Mouse (Mus musculus) midbrain, postnatal 0 days (tissue): Measurements from ENCODE around the gene Cab39l. TPM values are rescaled to one million over a fixed set of nuclear protein-coding genes. Genes with fewer than 3 reads are reported as not detected.
A peak's percentile ranks its signal among the peaks of the same experiment; 100 is the strongest.
"Not testable (repeated sequence)": the region's sequence is repeated elsewhere in the genome, so short reads cannot be mapped to it uniquely, and the experiment has no call there.

Experiments
- ATAC-seq: fragments of 200-750 bp; cut with Nextera tagmentation; 2 replicates; pipeline ENCODE4 v1.8.0; 2017; ENCODE audit warnings: moderate number of reproducible peaks, mild to moderate bottlenecking, moderate TSS enrichment, moderate library complexity; ENCODE audit not compliant: low FRiP score
- DNase-seq: peaks from one replicate; pipeline ENCODE4 v3.0.0-alpha.2; 2015; ENCODE audit warnings: low spot score
- H3K27ac ChIP-seq: fragments of 300-500 bp; sonication (generic); 2 replicates; pipeline ENCODE4 v1.5.1; 2014; ENCODE audit warnings: low read depth, mild to moderate bottlenecking, low read length, mixed read lengths
- H3K27me3 ChIP-seq: fragments of 300-500 bp; sonication (generic); 2 replicates; pipeline ENCODE4 v1.6.1; 2014; ENCODE audit warnings: low read length, control low read depth, mixed read lengths; ENCODE audit not compliant: insufficient read depth
- H3K36me3 ChIP-seq: fragments of 300-500 bp; sonication (generic); 2 replicates; pipeline ENCODE4 v1.6.1; 2014; ENCODE audit warnings: low read length, control low read depth, mixed read lengths; ENCODE audit not compliant: insufficient read depth
- H3K4me1 ChIP-seq: fragments of 300-500 bp; sonication (generic); 2 replicates; pipeline ENCODE4 v1.6.1; 2014; ENCODE audit warnings: mild to moderate bottlenecking, control low read depth, antibody characterized with exemption, low read length, mixed read lengths; ENCODE audit not compliant: insufficient read depth
- H3K4me2 ChIP-seq: fragments of 300-500 bp; sonication (generic); 2 replicates; pipeline ENCODE4 v1.6.1; 2014; ENCODE audit warnings: low read depth, mild to moderate bottlenecking, low read length, mixed read lengths; ENCODE audit not compliant: poor library complexity, severe bottlenecking
- H3K4me3 ChIP-seq: fragments of 300-500 bp; sonication (generic); 2 replicates; pipeline ENCODE4 v1.5.1; 2014; ENCODE audit warnings: low read depth, mild to moderate bottlenecking, low read length, moderate library complexity
- H3K9ac ChIP-seq: fragments of 300-500 bp; sonication (generic); replicated peaks from 2 replicates; pipeline ENCODE4 v1.6.1; 2014; ENCODE audit warnings: mild to moderate bottlenecking, low read length, moderate library complexity, mixed read lengths; ENCODE audit not compliant: poor library complexity, severe bottlenecking
- H3K9me3 ChIP-seq: fragments of 300-500 bp; sonication (generic); 2 replicates; pipeline ENCODE4 v1.6.1; 2016; ENCODE audit warnings: low read length, control low read depth
- CTCF ChIP-seq: IDR thresholded peaks from 2 replicates; pipeline ENCODE4 v1.5.1; 2016; ENCODE audit warnings: antibody characterized with exemption, mild to moderate bottlenecking
- WGBS: fragments of 180-500 bp; shearing (Covaris S2); extraction: QIAGEN DNeasy Blood & Tissue Kit; methylation state at CpG from one replicate; pipeline ENCODE4 v1.1.7; 2014; 5-methylcytosine and 5-hydroxymethylcytosine counted together
- polyA plus RNA-seq: library from polyadenylated mRNA; unstranded; fragments of >200 nt; fragmentation: Nextera tagmentation; extraction: Ambion mirVana; gene quantifications from 2 replicates; pipeline ENCODE4 v1.2.1, GENCODE M21; 2015
- total RNA-seq: library from RNA; depleted of rRNA; stranded (reverse); fragments of >200 nt; gene quantifications from 2 replicates; pipeline ENCODE4 v1.2.3, GENCODE M21; 2014

Gene Cab39l
- total and polyA plus RNA-seq, 2 experiments from 2014 or later: 15.1 to 26.5 TPM

DNA sequence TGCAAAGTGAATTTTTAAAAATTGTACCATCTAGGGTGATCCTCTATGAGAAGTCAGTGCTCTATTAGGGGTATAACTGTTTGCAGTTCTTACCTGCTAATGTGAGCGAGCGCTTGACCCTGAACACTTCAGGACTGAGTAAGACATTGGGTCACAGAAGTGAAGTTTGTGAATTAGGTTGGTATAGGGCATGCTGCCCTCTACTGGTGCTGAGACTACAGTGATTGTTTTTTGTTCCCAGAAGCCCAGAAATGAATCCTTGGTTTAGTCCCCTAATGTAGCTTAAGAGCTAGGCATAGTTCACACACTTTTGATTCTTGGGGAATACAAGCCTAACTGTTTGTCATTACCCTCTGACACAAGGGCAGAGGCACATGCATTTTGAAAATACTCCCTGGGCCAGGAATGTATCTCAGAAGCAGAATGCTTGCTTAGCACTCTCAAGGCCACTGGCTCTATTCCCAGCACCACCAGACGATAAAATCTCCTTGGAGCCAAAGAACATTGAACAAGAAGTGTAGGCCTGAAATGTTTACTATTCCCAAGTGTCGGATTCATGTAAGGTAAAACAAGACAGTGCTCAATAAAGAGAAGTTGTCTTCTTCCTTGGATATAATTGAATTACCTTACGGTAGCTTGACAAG is 163.4 kb downstream of the Cab39l start:
- no peak overlapping the region for H3K27ac ChIP-seq
- no peak overlapping the region for H3K9ac ChIP-seq
- H3K4me2 ChIP-seq: no peak overlapping the region
- no peaks in the 10 kb centered on the region for H3K9me3 ChIP-seq
- ATAC-seq (no peak), DNase-seq (peak; percentile 59)
- H3K4me1 ChIP-seq: no peaks in the 10 kb centered on the region
- no peaks in the 10 kb centered on the region for H3K36me3 ChIP-seq
- TF ChIP-seq CTCF: peak; percentile 76
- 68% methylated on average over 5 of the region's 5 CpGs for WGBS
- no peak overlapping the region for H3K4me3 ChIP-seq
- no peaks in the 10 kb centered on the region for H3K27me3 ChIP-seq

DNA sequence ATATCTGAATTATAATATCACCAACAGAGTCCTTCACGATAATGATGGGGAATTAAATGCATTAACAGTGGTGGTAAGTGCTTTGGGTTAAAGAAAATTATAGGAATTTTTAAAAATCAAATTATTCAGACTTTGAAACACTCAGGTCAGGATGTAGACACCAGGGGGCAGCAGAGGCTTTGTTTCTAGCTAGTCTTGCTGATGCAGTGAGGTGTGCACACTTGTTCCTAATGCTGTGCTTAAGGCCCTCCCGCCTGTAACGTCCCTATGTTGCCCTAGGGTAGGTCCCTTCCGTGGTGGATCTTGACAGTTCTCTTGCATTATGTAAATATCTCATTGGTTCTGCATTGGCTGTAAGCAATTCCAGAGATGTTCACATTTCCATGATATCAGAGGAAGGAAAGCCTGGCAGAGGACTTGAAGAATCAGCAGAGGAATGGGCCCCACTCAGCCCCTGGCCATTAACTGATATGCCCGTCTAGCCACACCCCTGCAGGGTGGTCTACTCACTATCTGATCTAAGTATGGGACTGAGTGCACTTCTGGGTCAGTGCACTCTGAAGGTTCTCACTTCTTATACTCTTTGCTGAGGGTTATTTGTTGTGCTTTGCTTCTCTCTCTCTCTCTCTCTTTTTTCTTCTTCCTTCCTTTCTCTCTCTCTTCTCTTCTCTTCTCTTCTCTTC is 165.0 kb downstream of the Cab39l start:
- no peak overlapping the region for H3K4me3 ChIP-seq
- peak; percentile 62 for ATAC-seq
- H3K4me1 ChIP-seq: no peaks in the 10 kb centered on the region
- H3K9ac ChIP-seq: no peak overlapping the region
- H3K36me3 ChIP-seq: no peaks in the 10 kb centered on the region
- H3K4me2 ChIP-seq: no peak overlapping the region
- no peaks in the 10 kb centered on the region for H3K27me3 ChIP-seq
- no peaks in the 10 kb centered on the region for H3K9me3 ChIP-seq
- peak; percentile 77 for DNase-seq
- TF ChIP-seq CTCF: peak; percentile 76
- no peak overlapping the region for H3K27ac ChIP-seq
- WGBS: 20% methylated on average over 5 of the region's 5 CpGs

DNA sequence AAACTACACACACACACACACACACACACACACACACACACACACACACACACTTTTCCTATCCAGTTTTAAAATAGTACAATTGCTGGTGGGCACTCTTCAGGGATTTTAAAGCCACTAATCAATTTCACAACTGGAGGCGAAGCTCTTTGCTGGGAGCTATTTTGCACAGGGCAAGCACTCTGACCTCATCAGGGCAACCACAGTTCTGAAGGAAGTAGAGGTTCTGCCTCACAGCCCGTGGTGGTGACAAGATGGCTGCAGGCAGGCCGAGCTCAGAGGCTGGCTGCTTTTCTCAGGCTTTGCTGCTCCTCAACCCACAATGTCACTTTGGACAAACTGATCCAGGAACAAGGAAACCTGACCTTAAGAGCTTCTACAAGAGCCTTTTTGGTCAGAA is 166.2 kb downstream of the Cab39l start:
- no peak for DNase-seq
- Histone ChIP-seq H3K9me3 (no peaks in the 10 kb centered on the region), H3K27me3 (no peaks in the 10 kb centered on the region), H3K4me2 (no peak overlapping the region), H3K9ac (no peak overlapping the region), H3K36me3 (no peaks in the 10 kb centered on the region), H3K4me3 (no peak overlapping the region), H3K27ac (no peak overlapping the region), H3K4me1 (no peaks in the 10 kb centered on the region)
- 47% methylated on average over 3 of the region's 3 CpGs for WGBS
- no peak for TF ChIP-seq CTCF
- ATAC-seq: no peak

DNA sequence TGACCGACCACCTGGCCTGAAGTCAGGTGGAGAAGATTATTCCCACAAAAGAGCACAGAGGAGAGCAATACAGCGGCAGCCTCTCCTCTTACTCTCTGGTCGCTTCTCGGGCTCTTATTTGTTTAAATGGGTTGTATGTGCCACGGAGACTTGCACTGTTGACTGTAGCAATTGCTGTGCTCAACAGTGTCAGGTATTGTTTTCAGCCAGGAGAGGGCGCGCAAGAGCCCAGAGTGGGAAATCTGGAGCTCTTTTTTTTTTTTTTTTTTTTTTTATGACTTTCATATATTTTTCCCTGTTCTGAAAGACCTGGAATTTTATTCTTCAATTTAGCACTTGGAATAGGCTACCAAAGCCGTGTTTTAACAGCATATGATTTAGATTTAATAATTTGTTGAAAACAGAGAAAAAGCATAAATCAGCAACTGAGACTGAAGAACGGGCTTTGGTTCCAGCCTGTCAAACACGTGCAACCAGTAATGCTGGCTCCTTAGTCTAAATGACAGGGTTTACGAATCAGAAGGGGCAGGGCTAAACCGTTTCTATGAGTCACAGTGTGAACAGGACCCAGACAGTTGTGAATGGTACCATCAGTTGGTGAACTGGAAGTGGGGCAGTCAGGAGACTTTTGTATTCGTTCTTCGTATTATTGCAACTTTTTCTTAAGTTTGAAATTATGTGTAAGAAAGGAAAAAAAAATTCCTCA is 172.3 kb downstream of the Cab39l start:
- Histone ChIP-seq H3K9ac (no peak overlapping the region), H3K27me3 (0 out of 2 replicates have a peak, but pooled peaks cover 3% of the 10 kb centered on the region), H3K36me3 (no peaks in the 10 kb centered on the region), H3K4me3 (no peak overlapping the region), H3K9me3 (no peaks in the 10 kb centered on the region), H3K4me2 (no peak overlapping the region), H3K4me1 (no peaks in the 10 kb centered on the region), H3K27ac (no peak overlapping the region)
- WGBS: 53% methylated on average over 14 of the region's 14 CpGs
- ATAC-seq (no peak), DNase-seq (peak; percentile 58)
- TF ChIP-seq CTCF: peak; percentile 79

DNA sequence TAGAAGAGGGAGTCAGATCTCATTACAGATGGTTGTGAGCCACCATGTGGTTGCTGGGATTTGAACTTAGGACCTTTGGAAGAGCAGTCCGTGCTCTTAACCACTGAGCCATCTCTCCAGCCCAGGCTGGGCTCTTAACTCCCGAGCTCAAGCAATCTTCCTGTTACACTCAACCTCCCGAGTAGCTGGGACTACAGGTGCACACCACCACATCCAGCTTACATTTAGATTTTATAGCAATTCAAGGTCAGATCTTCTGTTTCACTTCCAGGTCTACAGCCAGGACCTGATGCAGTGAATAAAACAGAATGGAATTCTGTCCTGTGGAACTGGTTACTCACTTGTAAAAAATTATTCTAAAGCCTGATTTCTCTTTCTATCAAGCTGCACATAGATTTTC is 173.4 kb downstream of the Cab39l start:
- not testable (repeated sequence) for H3K36me3 ChIP-seq, H3K4me3 ChIP-seq, H3K4me2 ChIP-seq, H3K27me3 ChIP-seq, H3K4me1 ChIP-seq, H3K27ac ChIP-seq, DNase-seq, H3K9me3 ChIP-seq, H3K9ac ChIP-seq, ATAC-seq
- 78% methylated on average over 3 of the region's 3 CpGs for WGBS

DNA sequence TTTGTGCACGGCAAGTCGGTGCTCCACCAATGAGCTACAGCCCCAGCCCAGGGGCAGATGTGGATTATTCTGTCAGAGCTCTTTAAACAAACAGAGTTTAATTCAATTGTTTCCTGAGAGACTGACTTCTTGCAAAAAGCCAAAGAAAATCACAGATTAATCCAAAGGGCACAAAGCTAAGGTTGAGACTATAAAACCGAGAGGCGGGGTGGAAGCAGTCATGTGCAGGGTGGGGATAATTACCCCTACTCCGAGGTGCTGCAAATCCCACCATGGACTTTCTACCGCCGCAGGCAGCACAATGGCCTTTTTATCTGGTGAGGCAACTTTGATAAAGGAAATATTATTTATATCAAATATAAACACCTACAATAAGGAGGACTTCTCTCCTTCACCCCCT is 176.0 kb downstream of the Cab39l start:
- Histone ChIP-seq H3K4me3 (no peak overlapping the region), H3K9ac (no peak overlapping the region), H3K4me1 (no peaks in the 10 kb centered on the region), H3K36me3 (no peaks in the 10 kb centered on the region), H3K4me2 (no peak overlapping the region), H3K27ac (no peak overlapping the region), H3K27me3 (0 out of 2 replicates have a peak, but pooled peaks cover 3% of the 10 kb centered on the region), H3K9me3 (no peaks in the 10 kb centered on the region)
- no peak for DNase-seq
- no peak for TF ChIP-seq CTCF
- no peak for ATAC-seq
- 42% methylated on average over 7 of the region's 7 CpGs for WGBS
